Mouse (Mus musculus) forebrain, embryonic 16.5 days (tissue): ENCODE data around the gene Arhgap44. TPM values are rescaled to one million over a fixed set of nuclear protein-coding genes. Genes with fewer than 3 reads are reported as not detected.

ENCODE experiments used
- ATAC-seq: fragments of 200-750 bp; cut with Nextera tagmentation; 2 replicates; pipeline ENCODE4 v1.8.0; 2017; ENCODE audit warnings: mild to moderate bottlenecking, moderate library complexity
- H3K27ac ChIP-seq: fragments of 300-500 bp; sonication (generic); 2 replicates; pipeline ENCODE4 v1.5.1; 2014; ENCODE audit warnings: low read length, control low read depth
- H3K27me3 ChIP-seq: fragments of 300-500 bp; sonication (generic); replicated peaks from 2 replicates; pipeline ENCODE4 v1.6.1; 2014; ENCODE audit warnings: low read length; ENCODE audit not compliant: control insufficient read depth, insufficient read depth
- H3K36me3 ChIP-seq: fragments of 300-500 bp; sonication (generic); 2 replicates; pipeline ENCODE4 v1.6.1; 2014; ENCODE audit not compliant: control insufficient read depth, insufficient read depth
- H3K4me1 ChIP-seq: fragments of 300-500 bp; sonication (generic); replicated peaks from 2 replicates; pipeline ENCODE4 v1.6.1; 2014; ENCODE audit warnings: low read length; ENCODE audit not compliant: control insufficient read depth, insufficient read depth
- H3K4me2 ChIP-seq: fragments of 300-500 bp; sonication (generic); 2 replicates; pipeline ENCODE4 v1.6.1; 2014; ENCODE audit warnings: mild to moderate bottlenecking, low read length, control low read depth
- H3K4me3 ChIP-seq: fragments of 300-500 bp; sonication (generic); replicated peaks from 2 replicates; pipeline ENCODE4 v1.5.1; 2014; ENCODE audit warnings: mild to moderate bottlenecking, low read length, control low read depth
- H3K9ac ChIP-seq: fragments of 300-500 bp; sonication (generic); replicated peaks from 2 replicates; pipeline ENCODE4 v1.6.1; 2014; ENCODE audit warnings: low read depth, low read length, control low read depth
- H3K9me3 ChIP-seq: fragments of 300-500 bp; sonication (generic); 2 replicates; pipeline ENCODE4 v1.6.1; 2016; ENCODE audit warnings: low read length; ENCODE audit not compliant: control insufficient read depth
- WGBS: fragments of 180-500 bp; shearing (Covaris S2); extraction: QIAGEN DNeasy Blood & Tissue Kit; methylation state at CpG from one replicate; pipeline ENCODE4 v1.1.7; 2014; 5-methylcytosine and 5-hydroxymethylcytosine counted together
- polyA plus RNA-seq: library from polyadenylated mRNA; unstranded; fragments of >200 nt; fragmentation: Nextera tagmentation; extraction: Ambion mirVana; gene quantifications from 2 replicates; pipeline ENCODE4 v1.2.1, GENCODE M21; 2015

The Arhgap44 gene
- polyA plus RNA-seq, 1 experiment from 2014 or later, result 12.4 TPM

GRCm38 (mm10) chr11:65148441-65148840 lies 14.3 kb downstream of the Arhgap44 start:
- no peak overlapping the region for H3K4me2 ChIP-seq
- H3K4me3 ChIP-seq, result no peak overlapping the region
- no peaks in the 10 kb centered on the region for H3K9me3 ChIP-seq
- H3K9ac ChIP-seq, result no peak overlapping the region
- no peaks in the 10 kb centered on the region for H3K27me3 ChIP-seq
- WGBS, result 92% methylated on average over 7 of the region's 7 CpGs
- H3K36me3 ChIP-seq, result no peaks in the 10 kb centered on the region
- H3K4me1 ChIP-seq, result no peaks in the 10 kb centered on the region
- no peak overlapping the region for H3K27ac ChIP-seq
- no peak for ATAC-seq

- Histone ChIP-seq H3K9me3 (no peaks in the 10 kb centered on the region), H3K27ac (no peak overlapping the region), H3K4me1 (no peaks in the 10 kb centered on the region), H3K9ac (no peak overlapping the region), H3K36me3 (no peaks in the 10 kb centered on the region), H3K4me3 (no peak overlapping the region), H3K4me2 (no peak overlapping the region), H3K27me3 (no peaks in the 10 kb centered on the region)
- WGBS, result 72% methylated on average over 4 of the region's 4 CpGs
- no peak for ATAC-seq
These were observed 19.8 kb downstream of the Arhgap44 start for GRCm38 (mm10) chr11:65142838-65143417.

- no peak overlapping the region for H3K4me2 ChIP-seq
- H3K4me1 ChIP-seq, result no peaks in the 10 kb centered on the region
- WGBS, result 93% methylated on average over 3 of the region's 3 CpGs
- no peak overlapping the region for H3K9ac ChIP-seq
- no peak overlapping the region for H3K27ac ChIP-seq
- no peak for ATAC-seq
- H3K9me3 ChIP-seq, result no peaks in the 10 kb centered on the region
- no peak overlapping the region for H3K4me3 ChIP-seq
- H3K36me3 ChIP-seq, result no peaks in the 10 kb centered on the region
- no peaks in the 10 kb centered on the region for H3K27me3 ChIP-seq
These were observed 23.7 kb downstream of the Arhgap44 start for GRCm38 (mm10) chr11:65139030-65139429.

- Histone ChIP-seq H3K4me2 (no peak overlapping the region), H3K4me3 (no peak overlapping the region), H3K36me3 (no peaks in the 10 kb centered on the region), H3K27ac (no peak overlapping the region), H3K4me1 (no peaks in the 10 kb centered on the region), H3K9me3 (no peaks in the 10 kb centered on the region), H3K27me3 (no peaks in the 10 kb centered on the region), H3K9ac (no peak overlapping the region)
- 73% methylated on average over 2 of the region's 2 CpGs for WGBS
- ATAC-seq, result no peak
These were observed 25.6 kb downstream of the Arhgap44 start for GRCm38 (mm10) chr11:65137145-65137652.

GRCm38 (mm10) chr11:65135251-65135739 lies 27.5 kb downstream of the Arhgap44 start:
- no peak for ATAC-seq
- WGBS, result 86% methylated on average over 8 of the region's 8 CpGs
- Histone ChIP-seq H3K4me3 (no peak overlapping the region), H3K27ac (no peak overlapping the region), H3K36me3 (no peaks in the 10 kb centered on the region), H3K4me2 (no peak overlapping the region), H3K9ac (no peak overlapping the region), H3K9me3 (no peaks in the 10 kb centered on the region), H3K27me3 (no peaks in the 10 kb centered on the region), H3K4me1 (no peaks in the 10 kb centered on the region)

GRCm38 (mm10) chr11:65133661-65134060 lies 29.1 kb downstream of the Arhgap44 start:
- H3K9ac ChIP-seq, result no peak overlapping the region
- H3K27me3 ChIP-seq, result no peaks in the 10 kb centered on the region
- WGBS, result 78% methylated on average over 4 of the region's 4 CpGs
- H3K9me3 ChIP-seq, result no peaks in the 10 kb centered on the region
- H3K36me3 ChIP-seq, result no peaks in the 10 kb centered on the region
- no peak for ATAC-seq
- no peaks in the 10 kb centered on the region for H3K4me1 ChIP-seq
- no peak overlapping the region for H3K4me3 ChIP-seq
- H3K4me2 ChIP-seq, result no peak overlapping the region
- H3K27ac ChIP-seq, result no peak overlapping the region

- H3K27me3 ChIP-seq, result no peaks in the 10 kb centered on the region
- no peak overlapping the region for H3K4me3 ChIP-seq
- ATAC-seq, result no peak
- WGBS, result 90% methylated on average over 4 of the region's 4 CpGs
- no peak overlapping the region for H3K9ac ChIP-seq
- H3K4me1 ChIP-seq, result peaks cover 5% of the 10 kb centered on the region
- H3K4me2 ChIP-seq, result no peak overlapping the region
- no peaks in the 10 kb centered on the region for H3K9me3 ChIP-seq
- no peak overlapping the region for H3K27ac ChIP-seq
- no peaks in the 10 kb centered on the region for H3K36me3 ChIP-seq
These were observed 33.7 kb downstream of the Arhgap44 start for GRCm38 (mm10) chr11:65129110-65129509.

GRCm38 (mm10) chr11:65128666-65129065 lies 34.1 kb downstream of the Arhgap44 start:
- H3K36me3 ChIP-seq, result no peaks in the 10 kb centered on the region
- no peak overlapping the region for H3K4me2 ChIP-seq
- no peaks in the 10 kb centered on the region for H3K9me3 ChIP-seq
- ATAC-seq, result no peak
- 90% methylated on average over 4 of the region's 4 CpGs for WGBS
- H3K9ac ChIP-seq, result no peak overlapping the region
- no peaks in the 10 kb centered on the region for H3K27me3 ChIP-seq
- no peak overlapping the region for H3K27ac ChIP-seq
- peaks cover 5% of the 10 kb centered on the region for H3K4me1 ChIP-seq
- H3K4me3 ChIP-seq, result no peak overlapping the region

- ATAC-seq, result no peak
- H3K27ac ChIP-seq, result no peak overlapping the region
- H3K27me3 ChIP-seq, result no peaks in the 10 kb centered on the region
- no peak overlapping the region for H3K9ac ChIP-seq
- no peak overlapping the region for H3K4me3 ChIP-seq
- no peaks in the 10 kb centered on the region for H3K36me3 ChIP-seq
- 75% methylated on average over 9 of the region's 9 CpGs for WGBS
- peaks cover 5% of the 10 kb centered on the region for H3K4me1 ChIP-seq
- no peak overlapping the region for H3K4me2 ChIP-seq
- H3K9me3 ChIP-seq, result no peaks in the 10 kb centered on the region
These were observed 36.2 kb downstream of the Arhgap44 start for GRCm38 (mm10) chr11:65126566-65126965.
